Comparison of ENCODE assay signal across 13 mouse cellular contexts in the genomic region with DNA sequence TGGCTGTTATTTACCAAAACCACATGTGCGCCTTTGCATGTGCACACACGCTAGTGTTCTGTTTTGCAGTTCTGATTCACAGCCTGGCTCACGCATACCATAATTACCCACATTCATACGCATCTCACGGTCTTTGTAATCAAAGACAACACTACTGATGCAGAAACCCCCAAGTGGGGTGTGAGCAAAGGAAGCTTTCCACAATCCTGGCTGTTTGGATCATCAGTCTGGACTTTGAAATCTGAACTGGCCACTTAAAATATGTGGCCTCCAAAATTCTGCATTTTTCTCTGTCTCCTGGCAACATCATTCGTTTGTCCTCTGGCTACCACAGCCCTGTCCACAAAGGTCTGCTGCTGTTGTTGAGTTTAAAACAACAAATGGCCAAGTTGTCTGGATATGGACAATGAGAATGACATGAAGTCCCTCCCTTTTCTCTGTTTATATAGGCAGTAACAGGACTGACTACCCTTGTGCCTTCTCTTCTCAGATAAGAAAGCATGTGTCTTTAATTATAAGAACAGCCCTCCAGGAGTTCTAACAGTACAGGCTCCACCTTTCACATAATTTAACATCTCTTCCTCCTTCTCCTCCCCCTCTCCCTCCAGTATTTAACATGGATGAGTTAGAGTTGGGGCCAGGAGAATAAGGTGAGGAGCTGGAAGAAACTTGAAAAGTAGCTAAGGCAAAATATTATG.
DNase-seq lines count a peak whose midpoint lies in the region; ATAC-seq lines count a peak whose summit lies in the region.
"Had no signal": no experiment of that assay in that cellular context is flagged by ENCODE, and none has a peak within 500 bp of the region (broad histone marks: within the 10 kb centered on the region; RNA-seq: fewer than 3 reads in every experiment).

No protein-coding gene starts in this region.

- WGBS in midbrain, embryonic 10.5 days: 50% methylated on average over 6 of the region's 6 CpGs
- 39% methylated on average over 6 of the region's 6 CpGs for WGBS in midbrain, embryonic 14.5 days
- WGBS in forebrain, embryonic 14.5 days: 45% methylated on average over 6 of the region's 6 CpGs

- no peak overlapping the region for H3K4me2 ChIP-seq in midbrain, embryonic 14.5 days (ENCODE audit: low read length)
- H3K4me2 ChIP-seq in forebrain, embryonic 14.5 days (ENCODE audit: low read length): no peak overlapping the region
- H3K4me2 ChIP-seq: limb, embryonic 15.5 days had no signal

- no peaks in the 10 kb centered on the region for H3K27me3 ChIP-seq in midbrain, embryonic 10.5 days (ENCODE audit: low read depth, poor library complexity, severe bottlenecking)
- no peaks in the 10 kb centered on the region for H3K27me3 ChIP-seq in midbrain, embryonic 14.5 days (ENCODE audit: control insufficient read depth, insufficient read depth, low read length)
- no peaks in the 10 kb centered on the region for H3K27me3 ChIP-seq in forebrain, embryonic 14.5 days (replicated peaks; ENCODE audit: control insufficient read depth, insufficient read depth, low read length)
- H3K27me3 ChIP-seq: limb, embryonic 15.5 days had no signal

- DNase-seq in midbrain, embryonic 10.5 days (ENCODE audit: low spot score): no peak
- DNase-seq in midbrain, embryonic 14.5 days: no peak
- peak; percentile 53 for DNase-seq in embryo, embryonic 10.5 days (ENCODE audit: low spot score)
- peak; percentile 17 for DNase-seq in forebrain, embryonic 14.5 days (ENCODE audit: low spot score)
- peak; percentile 8 for DNase-seq in skeletal muscle tissue, adult 2 months (ENCODE audit: low read depth, low spot score)
- no peak for DNase-seq in layer of hippocampus, adult 18-20 months (ENCODE audit: low spot score in 2 of 2)
- DNase-seq: kidney, adult 18-20 months; layer of hippocampus, adult 9-11 months; right cerebral cortex, adult 18-20 months; thymus, postnatal 14 days had no signal

- H3K36me3 ChIP-seq in midbrain, embryonic 10.5 days: no peaks in the 10 kb centered on the region
- no peaks in the 10 kb centered on the region for H3K36me3 ChIP-seq in midbrain, embryonic 14.5 days (ENCODE audit: control insufficient read depth, insufficient read depth, low read length)
- no peaks in the 10 kb centered on the region for H3K36me3 ChIP-seq in forebrain, embryonic 14.5 days (ENCODE audit: control insufficient read depth, insufficient read depth, low read length)
- H3K36me3 ChIP-seq: limb, embryonic 15.5 days had no signal

- peaks cover 14% of the 10 kb centered on the region for H3K4me1 ChIP-seq in midbrain, embryonic 10.5 days
- peaks cover 4% of the 10 kb centered on the region; the same call in 1 of the 2 replicates for H3K4me1 ChIP-seq in midbrain, embryonic 14.5 days (ENCODE audit: control insufficient read depth, insufficient read depth, low read length)
- H3K4me1 ChIP-seq in forebrain, embryonic 14.5 days (ENCODE audit: control insufficient read depth, insufficient read depth, low read length): peaks cover 4% of the 10 kb centered on the region; the same call in 1 of the 2 replicates

- H3K9me3 ChIP-seq in midbrain, embryonic 10.5 days (replicated peaks): no peaks in the 10 kb centered on the region
- no peaks in the 10 kb centered on the region for H3K9me3 ChIP-seq in midbrain, embryonic 14.5 days (ENCODE audit: control insufficient read depth, low read length)
- no peaks in the 10 kb centered on the region for H3K9me3 ChIP-seq in forebrain, embryonic 14.5 days (replicated peaks; ENCODE audit: control insufficient read depth, low read length)
- H3K9me3 ChIP-seq: limb, embryonic 15.5 days had no signal

- no peak overlapping the region for H3K9ac ChIP-seq in midbrain, embryonic 14.5 days (replicated peaks; ENCODE audit: low read length)
- H3K9ac ChIP-seq in forebrain, embryonic 14.5 days (ENCODE audit: low read length): no peak overlapping the region
- H3K9ac ChIP-seq: limb, embryonic 15.5 days had no signal

- no peak for ATAC-seq in midbrain, embryonic 14.5 days (ENCODE audit: low FRiP score, low TSS enrichment)
- peak; percentile 46; the same call in 1 of the 2 replicates for ATAC-seq in forebrain, embryonic 14.5 days
- ATAC-seq in inflammation-experienced regulatory T-cells, adult 6 months: no peak
- ATAC-seq: activated CD4-positive, CD25-positive, alpha-beta regulatory T cell, adult 4 months had no signal

- H3K4me3 ChIP-seq in midbrain, embryonic 10.5 days: no peak overlapping the region
- H3K4me3 ChIP-seq in midbrain, embryonic 14.5 days (replicated peaks; ENCODE audit: low read depth, low read length): no peak overlapping the region
- no peak overlapping the region for H3K4me3 ChIP-seq in forebrain, embryonic 14.5 days (ENCODE audit: low read depth, low read length)
- H3K4me3 ChIP-seq: limb, embryonic 15.5 days had no signal

- peak overlapping the region; percentile 46 for H3K27ac ChIP-seq in midbrain, embryonic 10.5 days (replicated peaks)
- no peak overlapping the region for H3K27ac ChIP-seq in midbrain, embryonic 14.5 days (replicated peaks; ENCODE audit: low read depth, low read length)
- no peak overlapping the region for H3K27ac ChIP-seq in forebrain, embryonic 14.5 days (ENCODE audit: low read depth, low read length)
- H3K27ac ChIP-seq: limb, embryonic 15.5 days had no signal

Comparison
In these comparisons a context has a peak if more than half of its experiments do, and no peak if none do; other contexts are left out.
1. DNase-seq: peak in embryo, embryonic 10.5 days (single experiment), forebrain, embryonic 14.5 days (single experiment) and skeletal muscle tissue, adult 2 months (single experiment); none in midbrain, embryonic 10.5 days (single experiment), midbrain, embryonic 14.5 days (single experiment) and layer of hippocampus, adult 18-20 months (0 of 2).